Mouse (Mus musculus) bone marrow, adult 2 months (tissue): ENCODE measurements around the gene Gtf3c2.

ENCODE experiments used
- CTCF ChIP-seq: fragments of 200-500 bp; IDR thresholded peaks from 2 replicates; pipeline ENCODE4 v1.5.1; 2011; ENCODE audit warnings: low read length, control low read depth; ENCODE audit not compliant: control insufficient read depth, insufficient read depth
- POLR2A ChIP-seq: fragments of 200-500 bp; IDR thresholded peaks from 2 replicates; pipeline ENCODE4 v1.6.1; 2011; ENCODE audit warnings: low read depth, mild to moderate bottlenecking, control low read depth, low read length, borderline replicate concordance; ENCODE audit not compliant: control insufficient read depth

DNA sequence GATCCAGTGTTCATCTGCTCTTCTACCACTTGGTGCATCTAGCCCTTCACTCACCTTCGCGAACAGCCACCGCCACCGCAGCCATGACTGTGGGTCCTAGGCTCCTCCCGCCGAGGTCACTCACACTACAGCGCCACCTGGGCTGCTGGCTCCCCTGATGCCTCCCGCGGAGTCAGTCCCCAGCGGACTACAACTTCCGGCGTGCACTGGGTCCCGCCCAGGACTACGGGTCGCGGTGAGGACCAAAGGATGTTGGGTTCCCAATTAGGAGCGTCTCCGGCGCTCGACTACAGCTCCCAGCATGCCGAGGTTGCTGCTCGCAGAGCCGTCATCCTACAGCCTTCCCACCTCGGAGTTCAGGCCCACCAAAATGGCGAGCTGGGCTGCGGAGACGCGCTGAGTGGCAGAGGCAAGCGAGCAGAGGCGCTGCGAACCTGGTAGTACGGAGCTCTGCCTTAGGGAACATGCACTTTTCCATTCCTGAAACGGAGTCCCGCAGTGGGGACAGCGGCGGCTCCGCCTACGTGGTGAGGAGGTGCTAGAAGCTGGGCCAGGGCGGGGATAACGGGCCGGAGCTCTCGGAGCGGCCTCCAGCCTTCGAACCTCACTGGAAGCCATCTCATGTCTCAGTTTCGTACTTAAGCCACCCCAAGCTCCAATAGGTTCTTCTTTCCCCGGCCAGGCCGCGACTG is 13.1 kb upstream of the Gtf3c2 start, which contains the start of the genes Snx17 and Eif2b4:
- TF ChIP-seq CTCF (peak; percentile 75), POLR2A (peak; percentile 55)
